Mouse (Mus musculus) layer of hippocampus, adult 11-12 months (tissue): ENCODE results near the gene Hist2h3c1.
"Not testable (repeated sequence)": the region's sequence is repeated elsewhere in the genome, so short reads cannot be mapped to it uniquely, and the experiment has no call there.

Experiments
- DNase-seq: peaks from one replicate; pipeline ENCODE4 v3.0.0; 2022; ENCODE audit warnings: low spot score

Gene Hist2h3c1

DNA sequence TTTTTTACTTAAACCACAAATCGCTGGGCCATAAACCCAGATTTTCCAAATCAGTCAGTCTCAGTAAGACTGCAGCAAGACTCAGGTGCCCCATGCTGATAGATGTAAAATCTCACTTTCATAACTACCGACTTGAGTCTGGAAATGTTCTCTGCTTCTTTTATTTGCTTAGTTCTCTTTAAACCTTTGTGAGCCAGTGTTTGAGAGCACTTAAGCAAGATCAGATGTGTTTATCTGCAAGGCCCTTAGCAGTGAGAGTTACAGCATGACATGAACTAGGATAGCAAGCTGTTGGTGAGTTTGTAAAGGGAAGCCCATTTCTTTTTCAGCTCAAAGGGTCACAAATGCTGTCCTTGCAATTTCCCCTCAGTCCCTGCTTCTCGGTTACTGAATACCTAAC, 10.7 kb downstream of the Hist2h3c1 start:
- DNase-seq: no peak

DNA sequence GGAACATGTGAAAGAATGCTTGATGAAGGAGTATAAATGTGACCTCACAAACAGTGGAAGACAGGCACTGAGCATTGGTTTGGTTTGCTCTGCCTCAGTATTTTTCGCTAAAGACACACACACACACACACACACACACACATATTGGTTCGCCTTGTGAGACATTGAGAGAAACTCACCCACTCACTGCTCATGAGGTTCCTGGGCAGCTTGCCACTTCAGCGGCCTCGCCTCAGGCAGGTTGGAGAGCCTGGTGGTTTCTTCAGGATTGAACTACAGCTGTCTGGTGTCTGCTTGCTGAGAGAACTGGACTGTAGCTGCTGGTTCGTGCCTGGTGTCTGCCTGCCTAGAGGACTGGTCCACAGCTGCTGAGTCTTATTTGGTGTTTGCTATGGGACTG, 13.7 kb downstream of the Hist2h3c1 start:
- DNase-seq: no peak

GRCm38 (mm10) chr3:96261623-96262022, 15.1 kb downstream of the Hist2h3c1 start:
- DNase-seq: no peak

- DNase-seq: peak; percentile 84
Observed at GRCm38 (mm10) chr3:96262216-96262875, 15.9 kb downstream of the Hist2h3c1 start.

DNA sequence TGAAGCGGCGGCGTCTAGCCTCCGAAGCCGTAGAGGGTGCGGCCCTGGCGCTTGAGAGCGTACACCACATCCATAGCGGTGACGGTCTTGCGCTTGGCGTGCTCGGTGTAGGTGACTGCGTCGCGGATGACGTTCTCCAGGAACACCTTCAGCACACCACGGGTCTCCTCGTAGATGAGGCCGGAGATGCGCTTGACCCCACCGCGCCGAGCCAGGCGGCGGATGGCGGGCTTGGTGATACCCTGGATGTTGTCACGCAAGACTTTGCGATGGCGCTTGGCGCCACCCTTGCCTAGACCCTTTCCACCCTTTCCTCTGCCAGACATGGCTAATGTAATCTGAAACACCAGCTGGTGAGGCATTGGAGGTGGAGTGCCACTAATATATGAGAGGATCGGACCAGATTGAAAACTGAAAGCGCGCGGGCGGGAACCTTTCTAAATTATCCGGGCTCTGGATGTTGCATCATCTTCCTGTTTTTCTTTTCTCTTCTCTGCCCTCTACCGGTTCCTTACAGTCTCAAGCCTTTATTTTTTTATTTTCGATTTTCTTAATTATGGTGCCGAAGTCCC, 16.6 kb downstream of the Hist2h3c1 start, which contains the start of gene Hist2h4:
Hist2h4 (minus strand) TSS at position 333 of the 572 bp plus-strand sequence.
- DNase-seq: peak; percentile 98

- peak; percentile 60 for DNase-seq
Observed at GRCm38 (mm10) chr3:96263558-96264403, 17.3 kb downstream of the Hist2h3c1 start.

DNA sequence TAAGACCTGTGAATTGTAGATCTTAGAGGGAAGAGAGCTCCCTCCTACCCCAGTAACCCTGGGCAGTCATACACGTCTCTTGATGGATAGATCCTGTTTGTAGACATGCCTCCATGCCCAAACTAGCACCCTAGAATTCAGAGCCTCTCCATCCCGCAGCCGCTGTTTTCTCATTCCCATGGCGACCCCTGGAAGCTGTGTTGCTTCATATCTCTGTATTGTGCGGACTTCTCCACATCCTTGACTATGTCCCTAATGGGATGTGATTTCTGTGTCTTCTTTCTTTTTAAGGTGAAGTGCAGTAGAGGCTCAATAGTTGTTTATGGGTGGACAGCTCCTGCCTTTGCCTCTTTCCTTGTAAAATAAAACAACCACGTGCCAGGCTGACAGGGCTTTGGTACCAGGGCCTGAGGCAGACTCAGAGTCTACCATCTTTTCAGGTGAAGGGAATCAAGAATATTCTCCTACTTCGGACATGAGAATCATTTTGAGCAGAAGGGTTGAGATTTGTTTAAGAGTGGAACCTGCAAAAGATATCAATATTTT, 18.0 kb downstream of the Hist2h3c1 start:
- DNase-seq: no peak

DNA sequence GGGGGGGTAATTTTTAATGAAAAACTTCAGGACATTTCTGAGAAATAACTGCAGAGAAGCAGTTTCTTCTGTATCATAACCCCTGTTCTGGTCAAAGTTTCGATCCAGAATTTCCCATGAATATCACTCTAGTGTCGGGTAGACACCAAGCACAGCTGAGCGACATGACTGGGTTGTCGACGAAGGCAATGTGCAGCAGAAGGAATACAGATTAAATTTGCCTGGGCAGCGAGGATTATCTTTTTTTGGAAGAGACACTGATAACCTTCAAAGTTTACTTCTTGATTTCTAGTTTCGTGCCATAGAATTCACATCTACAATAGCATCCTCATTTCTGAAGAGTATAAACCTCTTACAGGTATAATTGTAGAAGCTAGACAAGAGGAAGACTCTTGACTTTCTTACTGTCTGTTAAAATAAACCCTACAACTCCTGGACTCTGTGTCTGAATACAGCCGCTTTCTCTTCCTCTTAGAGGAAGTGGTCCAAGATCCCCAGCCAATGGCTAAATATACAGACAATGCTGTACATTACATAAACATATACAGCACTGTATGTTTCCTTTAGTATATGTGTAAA, 19.7 kb downstream of the Hist2h3c1 start:
- no peak for DNase-seq

DNA sequence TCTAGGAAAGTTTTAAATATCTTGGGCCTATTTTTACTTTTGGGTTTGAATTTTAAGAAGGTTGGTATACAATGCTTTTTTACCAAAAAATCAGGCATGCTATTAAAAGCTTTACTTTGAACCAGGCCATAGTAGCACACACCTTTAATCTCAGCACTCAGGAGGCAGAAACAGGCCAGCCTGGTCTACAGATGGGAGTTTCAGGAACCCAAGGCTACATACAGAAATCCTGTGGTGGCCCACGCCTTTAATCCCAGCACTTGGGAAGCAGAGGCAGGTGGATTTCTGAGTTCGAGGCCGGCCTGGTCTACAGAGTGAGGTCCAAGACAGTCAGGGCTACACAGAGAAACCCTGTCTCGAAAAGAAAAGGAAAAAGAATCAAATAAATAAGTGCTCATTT, 21.1 kb downstream of the Hist2h3c1 start:
- no peak for DNase-seq

DNA sequence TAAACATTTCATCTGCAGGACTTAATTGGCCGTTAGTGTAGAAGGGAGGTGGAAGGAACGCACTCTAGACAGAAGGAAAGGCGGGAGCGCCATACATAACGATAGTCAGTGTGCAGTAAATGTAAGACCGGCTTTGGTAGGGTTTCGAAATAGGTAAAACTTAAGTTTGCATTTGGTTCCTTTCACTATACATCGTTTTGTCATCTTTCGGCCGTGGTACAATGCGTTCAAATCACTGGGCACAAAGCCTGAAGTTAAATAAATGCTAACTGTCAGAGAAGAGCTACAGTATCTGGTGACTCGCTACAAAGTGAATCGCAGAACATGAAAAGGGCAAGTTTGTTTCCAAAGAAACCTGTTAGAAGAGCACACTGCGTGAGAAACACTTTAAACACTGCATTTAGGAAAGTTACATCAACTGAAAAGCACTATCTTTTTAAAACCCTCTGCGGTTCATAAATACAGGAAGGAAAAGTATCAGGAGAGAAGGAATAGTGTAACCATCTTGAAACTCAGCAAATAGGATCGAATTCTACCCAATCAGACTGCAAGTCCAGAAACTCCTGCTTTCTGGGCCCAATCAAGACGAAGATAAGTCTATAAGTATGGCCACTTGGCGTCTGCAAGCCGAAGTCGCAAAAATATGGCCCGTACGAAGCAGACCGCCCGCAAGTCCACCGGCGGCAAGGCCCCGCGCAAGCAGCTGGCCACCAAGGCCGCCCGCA, 21.7 kb downstream of the Hist2h3c1 start, which contains the start of gene Hist2h3b:
Hist2h3b (plus strand) TSS at position 604 of the 725 bp plus-strand sequence.
- peak; percentile 82 for DNase-seq

- not testable (repeated sequence) for DNase-seq
Observed at GRCm38 (mm10) chr3:96268776-96269378, 22.4 kb downstream of the Hist2h3c1 start.

DNA sequence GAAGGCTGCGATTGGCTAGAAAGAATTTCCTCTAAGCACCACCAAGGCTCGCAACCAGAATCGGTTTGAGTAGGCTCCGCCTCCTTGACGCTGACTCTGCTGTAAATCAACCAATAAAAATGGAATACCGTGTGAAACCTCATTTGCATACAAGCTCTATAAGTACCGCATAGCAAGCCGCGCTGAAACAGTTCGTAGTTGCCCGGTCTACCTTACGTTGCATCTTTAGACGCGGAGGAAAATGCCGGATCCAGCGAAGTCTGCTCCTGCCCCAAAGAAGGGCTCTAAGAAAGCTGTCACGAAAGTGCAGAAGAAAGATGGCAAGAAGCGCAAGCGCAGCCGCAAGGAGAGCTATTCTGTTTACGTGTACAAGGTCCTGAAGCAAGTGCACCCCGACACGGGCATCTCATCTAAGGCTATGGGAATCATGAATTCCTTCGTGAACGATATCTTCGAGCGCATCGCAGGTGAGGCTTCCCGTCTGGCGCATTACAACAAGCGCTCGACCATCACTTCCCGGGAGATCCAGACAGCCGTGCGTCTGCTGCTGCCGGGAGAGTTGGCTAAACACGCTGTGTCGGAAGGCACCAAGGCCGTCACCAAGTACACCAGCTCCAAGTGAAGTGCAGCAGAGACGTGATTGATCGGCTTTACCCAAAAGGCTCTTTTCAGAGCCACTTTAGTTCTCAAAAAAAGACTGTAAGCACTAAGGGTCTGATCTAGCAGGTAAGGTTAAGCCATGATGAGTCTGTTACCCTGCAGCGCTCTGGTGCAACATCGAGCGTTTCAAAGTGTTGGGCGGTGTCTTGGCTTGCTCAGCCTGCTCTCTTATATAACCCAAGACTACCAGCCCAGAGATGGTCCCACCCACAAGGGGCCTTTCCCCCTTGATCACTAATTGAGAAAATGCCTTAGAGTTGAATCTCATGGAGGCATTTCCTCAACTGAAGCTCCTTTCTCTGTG, 23.3 kb downstream of the Hist2h3c1 start, which contains the start of gene Hist2h2bb:
Hist2h2bb (plus strand) TSS at position 242 of the 964 bp plus-strand sequence.
- peak; percentile 95 for DNase-seq

DNA sequence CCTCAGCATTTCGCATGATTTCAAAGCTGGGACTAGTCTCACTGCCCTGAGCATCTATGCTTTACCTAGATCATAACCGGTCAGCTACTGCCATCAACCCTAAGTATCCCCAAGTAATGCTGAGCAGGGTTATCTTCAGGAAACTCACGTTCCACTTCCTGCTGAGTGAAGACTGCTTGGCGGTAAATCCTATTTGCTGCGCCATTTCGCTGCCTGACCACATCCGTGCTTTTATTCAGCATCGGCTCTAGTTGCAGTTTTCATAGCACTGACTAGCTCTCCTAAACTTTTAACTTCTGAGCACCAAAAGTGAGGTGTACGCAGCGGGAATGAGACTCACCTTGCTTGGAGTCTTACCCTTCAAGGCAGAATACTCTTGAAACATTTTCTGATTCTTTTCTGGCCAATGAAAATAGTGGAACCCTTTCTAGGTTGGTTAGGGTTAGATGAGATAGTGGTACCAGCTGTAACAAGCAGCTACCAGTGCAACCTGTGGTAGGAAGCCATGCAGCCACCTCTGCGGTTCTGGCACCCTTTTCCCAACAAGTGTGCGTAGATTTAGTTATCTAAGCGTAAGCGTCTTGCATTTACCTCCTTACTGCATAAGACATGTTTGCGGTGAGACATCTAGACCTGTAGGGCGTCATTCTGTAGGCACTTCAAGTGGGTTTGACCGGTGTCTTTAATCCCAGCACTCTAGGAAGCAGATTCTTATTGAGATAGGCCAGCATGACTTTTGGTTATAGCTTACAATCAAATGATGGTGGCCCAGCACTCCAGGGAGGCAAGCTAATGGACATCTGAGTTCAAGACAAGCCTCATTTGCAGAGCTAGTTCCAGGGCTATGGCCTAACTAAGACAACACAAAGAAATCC, 27.3 kb downstream of the Hist2h3c1 start:
- no peak for DNase-seq

- no peak for DNase-seq
Observed at GRCm38 (mm10) chr3:96277428-96277799, 30.9 kb downstream of the Hist2h3c1 start.

- peak; percentile 93 for DNase-seq
Observed at GRCm38 (mm10) chr3:96277800-96278624, 31.5 kb downstream of the Hist2h3c1 start.

DNA sequence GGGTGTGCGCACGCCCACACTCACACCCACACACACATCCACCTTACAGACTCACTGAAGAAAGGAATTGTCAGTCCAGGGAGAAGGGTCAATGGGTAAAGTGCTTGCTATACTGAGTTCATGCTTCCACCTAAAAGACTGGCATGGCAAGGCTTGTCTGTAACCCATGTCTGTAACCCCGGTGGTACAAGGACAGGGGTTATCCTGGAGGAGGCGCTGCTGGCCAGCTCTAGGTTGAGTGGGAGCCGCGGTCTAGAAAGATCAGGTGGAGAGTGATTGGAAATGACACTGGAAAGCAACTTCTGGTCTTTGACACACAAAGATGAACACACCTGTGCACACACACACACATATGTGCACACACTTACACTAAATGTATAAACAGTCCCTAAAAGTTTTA, 34.2 kb downstream of the Hist2h3c1 start:
- no peak for DNase-seq

GRCm38 (mm10) chr3:96284457-96284856, 38.0 kb downstream of the Hist2h3c1 start:
- peak; percentile 53 for DNase-seq

DNA sequence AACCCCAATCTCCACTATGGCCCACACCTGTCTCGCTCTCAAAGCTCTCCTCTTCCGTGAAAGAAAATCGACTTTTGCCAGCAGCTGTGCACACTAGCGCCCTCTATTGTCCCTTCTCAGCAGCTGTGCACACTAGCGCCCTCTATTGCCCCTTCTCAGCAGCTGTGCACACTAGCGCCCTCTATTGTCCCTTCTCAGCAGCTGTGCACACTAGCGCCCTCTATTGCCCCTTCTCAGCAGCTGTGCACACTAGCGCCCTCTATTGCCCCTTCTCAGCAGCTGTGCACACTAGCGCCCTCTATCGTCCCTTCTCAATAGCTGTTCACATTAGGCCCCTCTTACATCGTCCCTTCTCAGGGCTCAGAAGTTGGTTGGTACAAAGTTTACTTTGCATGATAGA, 40.8 kb downstream of the Hist2h3c1 start:
- not testable (repeated sequence) for DNase-seq
